Mouse (Mus musculus): ENCODE results near the gene Slc7a11. TPM values are rescaled to one million over a fixed set of nuclear protein-coding genes. Genes with fewer than 3 reads are reported as not detected.
A peak's percentile ranks its signal among the peaks of the same experiment; 100 is the strongest.

The Slc7a11 gene
- polyA plus RNA-seq, 2 experiments, result 2.6 to 5.8 TPM

- Histone ChIP-seq H3K27ac (replicated peaks; ENCODE audit: low read depth, low read length) (no peak overlapping the region), H3K9ac (ENCODE audit: low read depth, low read length, severe bottlenecking) (no peak overlapping the region), H3K4me2 (replicated peaks; ENCODE audit: low read depth, low read length, severe bottlenecking) (no peak overlapping the region), H3K9me3 (ENCODE audit: control insufficient read depth, low read length) (no peaks in the 10 kb centered on the region), H3K4me1 (ENCODE audit: control insufficient read depth, insufficient read depth, low read length) (no peaks in the 10 kb centered on the region), H3K4me3 (replicated peaks; ENCODE audit: low read length) (no peak overlapping the region), H3K36me3 (ENCODE audit: control insufficient read depth, insufficient read depth, low read length) (no peaks in the 10 kb centered on the region), H3K27me3 (ENCODE audit: control insufficient read depth, insufficient read depth, low read length) (no peaks in the 10 kb centered on the region)
- no peak for TF ChIP-seq POLR2A (IDR thresholded peaks at IDR 0.05; ENCODE audit: borderline replicate concordance, extremely low read depth, insufficient read depth, insufficient read length)
- ATAC-seq (ENCODE audit: low FRiP score, low read depth) (no peak), DNase-seq (ENCODE audit: low spot score) (no peak)
- WGBS, result 88% methylated on average over 2 of the region's 2 CpGs
These were observed 313.1 kb downstream of the Slc7a11 start for GRCm38 (mm10) chr3:50130319-50130718.

GRCm38 (mm10) chr3:50121001-50121400, 322.4 kb downstream of the Slc7a11 start:
- no peak overlapping the region for H3K4me2 ChIP-seq (replicated peaks; ENCODE audit: low read depth, low read length, severe bottlenecking)
- no peak for ATAC-seq (ENCODE audit: low FRiP score, low read depth)
- no peaks in the 10 kb centered on the region for H3K4me1 ChIP-seq (ENCODE audit: control insufficient read depth, insufficient read depth, low read length)
- no peak overlapping the region for H3K4me3 ChIP-seq (replicated peaks; ENCODE audit: low read length)
- 62% methylated on average over 1 of the region's 1 CpGs for WGBS
- no peaks in the 10 kb centered on the region for H3K9me3 ChIP-seq (ENCODE audit: control insufficient read depth, low read length)
- no peak for DNase-seq (ENCODE audit: low spot score)
- H3K27me3 ChIP-seq (ENCODE audit: control insufficient read depth, insufficient read depth, low read length), result no peaks in the 10 kb centered on the region
- no peak overlapping the region for H3K9ac ChIP-seq (ENCODE audit: low read depth, low read length, severe bottlenecking)
- H3K36me3 ChIP-seq (ENCODE audit: control insufficient read depth, insufficient read depth, low read length), result no peaks in the 10 kb centered on the region
- H3K27ac ChIP-seq (replicated peaks; ENCODE audit: low read depth, low read length), result no peak overlapping the region
- TF ChIP-seq POLR2A (IDR thresholded peaks at IDR 0.05; ENCODE audit: borderline replicate concordance, extremely low read depth, insufficient read depth, insufficient read length), result no peak

DNA sequence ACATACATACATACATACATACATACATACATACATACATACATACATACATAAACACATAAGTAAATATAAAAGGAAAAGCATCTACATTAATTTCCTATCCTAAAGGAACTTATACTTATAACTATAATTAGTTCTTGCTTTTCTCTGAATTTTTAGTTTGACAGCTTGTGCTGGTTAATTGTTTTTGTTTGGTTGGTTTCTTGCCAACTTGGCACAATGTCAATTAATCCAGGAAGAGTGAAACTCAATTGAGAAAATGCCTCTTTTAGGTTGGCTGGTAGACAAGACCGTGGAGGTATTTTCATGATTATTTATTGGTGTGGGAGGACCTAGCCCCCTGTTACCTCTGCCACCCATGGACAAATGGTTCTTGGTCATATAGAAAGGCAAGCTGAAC, 327.1 kb downstream of the Slc7a11 start:
- ATAC-seq (ENCODE audit: low FRiP score, low read depth), result no peak
- TF ChIP-seq POLR2A (IDR thresholded peaks at IDR 0.05; ENCODE audit: borderline replicate concordance, extremely low read depth, insufficient read depth, insufficient read length), result no peak
- Histone ChIP-seq H3K36me3 (ENCODE audit: control insufficient read depth, insufficient read depth, low read length) (no peaks in the 10 kb centered on the region), H3K27me3 (ENCODE audit: control insufficient read depth, insufficient read depth, low read length) (no peaks in the 10 kb centered on the region), H3K9ac (ENCODE audit: low read depth, low read length, severe bottlenecking) (no peak overlapping the region), H3K4me2 (replicated peaks; ENCODE audit: low read depth, low read length, severe bottlenecking) (no peak overlapping the region), H3K9me3 (ENCODE audit: control insufficient read depth, low read length) (no peaks in the 10 kb centered on the region), H3K27ac (replicated peaks; ENCODE audit: low read depth, low read length) (no peak overlapping the region), H3K4me1 (ENCODE audit: control insufficient read depth, insufficient read depth, low read length) (no peaks in the 10 kb centered on the region), H3K4me3 (replicated peaks; ENCODE audit: low read length) (no peak overlapping the region)
- no peak for DNase-seq (ENCODE audit: low spot score)
- 48% methylated on average over 1 of the region's 1 CpGs for WGBS

GRCm38 (mm10) chr3:50105509-50105908, 337.9 kb downstream of the Slc7a11 start:
- no peak overlapping the region for H3K4me2 ChIP-seq (replicated peaks; ENCODE audit: low read depth, low read length, severe bottlenecking)
- ATAC-seq (ENCODE audit: low FRiP score, low read depth) (no peak), DNase-seq (ENCODE audit: low spot score) (peak; percentile 47)
- H3K9me3 ChIP-seq (ENCODE audit: control insufficient read depth, low read length), result no peaks in the 10 kb centered on the region
- no peak for TF ChIP-seq POLR2A (IDR thresholded peaks at IDR 0.05; ENCODE audit: borderline replicate concordance, extremely low read depth, insufficient read depth, insufficient read length)
- 80% methylated on average over 6 of the region's 6 CpGs for WGBS
- no peak overlapping the region for H3K4me3 ChIP-seq (replicated peaks; ENCODE audit: low read length)
- no peaks in the 10 kb centered on the region for H3K27me3 ChIP-seq (ENCODE audit: control insufficient read depth, insufficient read depth, low read length)
- H3K27ac ChIP-seq (replicated peaks; ENCODE audit: low read depth, low read length), result no peak overlapping the region
- no peak overlapping the region for H3K9ac ChIP-seq (ENCODE audit: low read depth, low read length, severe bottlenecking)
- no peaks in the 10 kb centered on the region for H3K4me1 ChIP-seq (ENCODE audit: control insufficient read depth, insufficient read depth, low read length)
- no peaks in the 10 kb centered on the region for H3K36me3 ChIP-seq (ENCODE audit: control insufficient read depth, insufficient read depth, low read length)

GRCm38 (mm10) chr3:50094404-50095092, 348.9 kb downstream of the Slc7a11 start:
- Histone ChIP-seq H3K9me3 (ENCODE audit: control insufficient read depth, low read length) (no peaks in the 10 kb centered on the region), H3K4me2 (replicated peaks; ENCODE audit: low read depth, low read length, severe bottlenecking) (no peak overlapping the region), H3K27ac (replicated peaks; ENCODE audit: low read depth, low read length) (no peak overlapping the region), H3K4me1 (ENCODE audit: control insufficient read depth, insufficient read depth, low read length) (no peaks in the 10 kb centered on the region), H3K4me3 (replicated peaks; ENCODE audit: low read length) (no peak overlapping the region), H3K9ac (ENCODE audit: low read depth, low read length, severe bottlenecking) (no peak overlapping the region), H3K36me3 (ENCODE audit: control insufficient read depth, insufficient read depth, low read length) (no peaks in the 10 kb centered on the region), H3K27me3 (ENCODE audit: control insufficient read depth, insufficient read depth, low read length) (no peaks in the 10 kb centered on the region)
- no peak for ATAC-seq (ENCODE audit: low FRiP score, low read depth)
- TF ChIP-seq POLR2A (IDR thresholded peaks at IDR 0.05; ENCODE audit: borderline replicate concordance, extremely low read depth, insufficient read depth, insufficient read length), result no peak
- DNase-seq (ENCODE audit: low spot score), result peak; percentile 15
- WGBS, result 55% methylated on average over 7 of the region's 7 CpGs

All from limb, embryonic 14.5 days (tissue).